Mouse (Mus musculus): Measurements from ENCODE around the gene Erbb4. TPM values are rescaled to one million over a fixed set of nuclear protein-coding genes. Genes with fewer than 3 reads are reported as not detected.

Erbb4 gene
- polyA plus RNA-seq, 1 experiment from 2014 or later, result 1.3 TPM

DNA sequence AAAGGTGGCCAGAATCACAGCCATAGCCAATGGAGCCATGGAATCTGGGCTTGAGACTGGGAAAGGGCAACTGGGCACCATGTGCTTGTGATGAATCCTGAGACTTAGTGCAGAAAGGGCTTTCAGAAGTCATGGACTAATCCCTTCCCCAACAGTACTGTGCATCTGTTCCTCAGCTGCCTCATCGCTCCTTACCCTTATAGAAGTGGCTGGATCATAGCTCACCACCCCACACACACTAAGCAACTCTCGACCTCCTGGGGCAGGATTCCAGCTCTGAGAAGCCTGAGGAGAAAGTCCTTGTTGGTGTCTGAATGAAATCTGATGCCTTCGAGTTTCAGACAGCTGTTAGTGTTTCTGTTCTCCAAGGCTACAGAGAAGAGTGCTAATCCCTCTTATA, 14.8 kb downstream of the Erbb4 start:
- H3K9me3 ChIP-seq (replicated peaks; ENCODE audit: control insufficient read depth, low read length), result no peaks in the 10 kb centered on the region
- WGBS, result 32% methylated on average over 3 of the region's 3 CpGs
- no peaks in the 10 kb centered on the region for H3K27me3 ChIP-seq (ENCODE audit: control insufficient read depth, insufficient read depth, low read length)
- H3K9ac ChIP-seq (replicated peaks; ENCODE audit: low read length), result no peak overlapping the region
- no peak overlapping the region for H3K4me2 ChIP-seq (ENCODE audit: low read depth, low read length)
- ATAC-seq (replicated peaks; ENCODE audit: insufficient number of reproducible peaks, low FRiP score, low TSS enrichment, low read depth), result no peak
- no peak overlapping the region for H3K4me3 ChIP-seq (ENCODE audit: low read depth, low read length)
- no peak overlapping the region for H3K27ac ChIP-seq (replicated peaks; ENCODE audit: low read depth, low read length)
- H3K36me3 ChIP-seq (replicated peaks; ENCODE audit: control insufficient read depth, insufficient read depth, low read depth, low read length), result no peaks in the 10 kb centered on the region
- H3K4me1 ChIP-seq (ENCODE audit: control insufficient read depth, insufficient read depth, low read length), result no peaks in the 10 kb centered on the region
- DNase-seq (ENCODE audit: low spot score), result peak; percentile 9

DNA sequence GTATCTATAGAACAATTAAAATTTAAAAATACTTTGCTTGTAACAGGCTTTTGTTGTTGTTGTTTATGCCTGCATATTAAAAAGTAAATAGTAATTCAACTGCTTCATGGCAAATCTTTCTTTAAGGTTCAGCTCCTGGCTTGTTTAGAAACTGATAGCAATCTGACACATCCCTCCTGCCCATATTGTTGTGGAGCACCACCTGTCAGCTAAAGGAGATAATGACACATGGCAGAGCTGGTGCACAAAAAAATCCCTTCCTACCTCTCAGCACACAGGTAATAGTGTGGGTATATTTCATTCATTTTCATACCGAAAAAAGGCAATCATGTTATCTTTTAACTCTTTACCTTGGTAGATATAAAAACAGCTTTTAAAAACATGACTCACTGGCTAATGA, 18.5 kb downstream of the Erbb4 start:
- no peaks in the 10 kb centered on the region for H3K27me3 ChIP-seq (ENCODE audit: control insufficient read depth, insufficient read depth, low read length)
- no peaks in the 10 kb centered on the region for H3K4me1 ChIP-seq (ENCODE audit: control insufficient read depth, insufficient read depth, low read length)
- no peaks in the 10 kb centered on the region for H3K36me3 ChIP-seq (replicated peaks; ENCODE audit: control insufficient read depth, insufficient read depth, low read depth, low read length)
- no peaks in the 10 kb centered on the region for H3K9me3 ChIP-seq (replicated peaks; ENCODE audit: control insufficient read depth, low read length)
- no peak overlapping the region for H3K27ac ChIP-seq (replicated peaks; ENCODE audit: low read depth, low read length)
- H3K4me3 ChIP-seq (ENCODE audit: low read depth, low read length), result no peak overlapping the region
- no peak for ATAC-seq (replicated peaks; ENCODE audit: insufficient number of reproducible peaks, low FRiP score, low TSS enrichment, low read depth)
- DNase-seq (ENCODE audit: low spot score), result no peak
- no peak overlapping the region for H3K4me2 ChIP-seq (ENCODE audit: low read depth, low read length)
- H3K9ac ChIP-seq (replicated peaks; ENCODE audit: low read length), result no peak overlapping the region
- WGBS, result 85% methylated on average over 1 of the region's 1 CpGs

DNA sequence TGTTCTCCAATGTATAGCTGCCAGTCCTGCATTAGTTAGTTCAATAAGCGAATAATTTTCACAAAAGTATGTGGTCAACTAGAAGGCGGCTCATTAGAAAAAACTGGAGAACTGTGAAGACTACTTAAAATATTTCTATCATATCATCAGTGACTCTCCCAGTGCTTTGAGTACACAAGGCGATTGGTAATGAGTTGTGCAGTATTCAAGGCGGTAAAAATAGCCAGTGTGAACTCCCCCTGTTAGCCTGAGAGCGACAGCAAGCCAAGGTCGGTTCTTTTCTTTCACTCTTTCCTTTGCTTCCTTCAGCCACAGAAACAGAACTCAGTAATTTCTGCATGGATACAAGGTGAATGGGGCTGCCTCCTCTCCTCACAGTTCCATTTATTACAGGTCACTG, 22.1 kb downstream of the Erbb4 start:
- no peak overlapping the region for H3K4me2 ChIP-seq (ENCODE audit: low read depth, low read length)
- WGBS, result 73% methylated on average over 6 of the region's 6 CpGs
- no peaks in the 10 kb centered on the region for H3K9me3 ChIP-seq (replicated peaks; ENCODE audit: control insufficient read depth, low read length)
- DNase-seq (ENCODE audit: low spot score), result no peak
- H3K9ac ChIP-seq (replicated peaks; ENCODE audit: low read length), result no peak overlapping the region
- H3K4me1 ChIP-seq (ENCODE audit: control insufficient read depth, insufficient read depth, low read length), result no peaks in the 10 kb centered on the region
- no peak overlapping the region for H3K27ac ChIP-seq (replicated peaks; ENCODE audit: low read depth, low read length)
- no peak overlapping the region for H3K4me3 ChIP-seq (ENCODE audit: low read depth, low read length)
- no peaks in the 10 kb centered on the region for H3K27me3 ChIP-seq (ENCODE audit: control insufficient read depth, insufficient read depth, low read length)
- H3K36me3 ChIP-seq (replicated peaks; ENCODE audit: control insufficient read depth, insufficient read depth, low read depth, low read length), result no peaks in the 10 kb centered on the region
- no peak for ATAC-seq (replicated peaks; ENCODE audit: insufficient number of reproducible peaks, low FRiP score, low TSS enrichment, low read depth)

DNA sequence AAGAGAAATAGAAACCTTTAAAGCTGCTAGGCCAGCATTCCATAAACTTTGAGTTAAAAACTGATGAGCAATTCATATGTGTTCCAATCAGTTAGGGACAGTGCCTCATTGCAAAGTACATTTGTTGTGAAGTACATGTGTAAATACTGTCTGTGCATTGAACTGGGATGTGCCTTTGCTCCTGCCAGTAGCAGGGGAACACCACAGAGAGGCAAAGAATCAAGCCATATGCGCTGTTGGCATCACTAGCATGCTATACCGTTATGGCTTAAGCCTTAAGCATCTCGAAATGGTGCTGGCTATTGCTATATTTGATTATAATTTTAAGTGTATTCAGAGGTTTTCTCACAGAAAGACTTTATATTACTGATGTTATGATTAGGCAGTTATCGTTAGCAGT, 58.9 kb downstream of the Erbb4 start:
- ATAC-seq (replicated peaks; ENCODE audit: insufficient number of reproducible peaks, low FRiP score, low TSS enrichment, low read depth) (no peak), DNase-seq (ENCODE audit: low spot score) (no peak)
- no peaks in the 10 kb centered on the region for H3K9me3 ChIP-seq (replicated peaks; ENCODE audit: control insufficient read depth, low read length)
- H3K4me2 ChIP-seq (ENCODE audit: low read depth, low read length), result no peak overlapping the region
- no peak overlapping the region for H3K27ac ChIP-seq (replicated peaks; ENCODE audit: low read depth, low read length)
- H3K4me3 ChIP-seq (ENCODE audit: low read depth, low read length), result no peak overlapping the region
- 91% methylated on average over 4 of the region's 4 CpGs for WGBS
- H3K27me3 ChIP-seq (ENCODE audit: control insufficient read depth, insufficient read depth, low read length), result no peaks in the 10 kb centered on the region
- H3K36me3 ChIP-seq (replicated peaks; ENCODE audit: control insufficient read depth, insufficient read depth, low read depth, low read length), result no peaks in the 10 kb centered on the region
- no peak overlapping the region for H3K9ac ChIP-seq (replicated peaks; ENCODE audit: low read length)
- H3K4me1 ChIP-seq (ENCODE audit: control insufficient read depth, insufficient read depth, low read length), result no peaks in the 10 kb centered on the region

DNA sequence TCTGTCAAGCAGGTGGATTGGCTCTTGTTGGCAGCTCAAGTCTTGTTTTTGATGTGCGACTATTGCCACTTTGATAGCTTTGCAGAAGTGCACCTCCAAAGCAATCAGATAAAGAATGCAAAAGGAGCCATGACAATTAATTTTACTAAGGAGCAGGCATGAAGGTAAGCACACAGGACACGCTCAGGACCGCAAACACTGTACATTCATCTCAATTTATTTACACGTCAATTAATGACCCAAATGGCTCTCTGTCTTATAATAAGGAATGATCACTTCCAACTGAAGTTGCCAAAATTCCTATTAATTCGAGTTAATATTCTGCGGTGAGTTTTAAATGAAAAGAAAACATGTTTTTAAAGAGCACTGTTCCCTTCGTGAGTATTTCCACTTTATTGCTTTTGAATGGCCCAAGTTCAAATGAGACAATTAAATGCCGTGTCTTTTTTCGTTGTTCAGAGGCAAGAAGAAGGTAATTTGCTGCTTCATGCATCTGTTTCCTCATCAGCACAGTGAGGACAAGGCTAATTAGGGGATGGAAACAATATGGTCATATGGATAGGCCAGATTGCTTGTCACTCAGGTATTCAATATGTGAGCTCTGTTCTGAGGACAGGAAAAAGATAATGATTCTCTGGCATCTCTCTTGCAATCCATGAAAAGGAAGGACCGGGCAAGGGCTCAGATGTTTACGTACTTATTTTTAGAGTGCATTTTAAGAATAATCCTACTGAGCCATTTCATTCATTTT, 61.5 kb downstream of the Erbb4 start:
- 78% methylated on average over 11 of the region's 11 CpGs for WGBS
- Histone ChIP-seq H3K4me2 (ENCODE audit: low read depth, low read length) (no peak overlapping the region), H3K4me1 (ENCODE audit: control insufficient read depth, insufficient read depth, low read length) (no peaks in the 10 kb centered on the region)

DNA sequence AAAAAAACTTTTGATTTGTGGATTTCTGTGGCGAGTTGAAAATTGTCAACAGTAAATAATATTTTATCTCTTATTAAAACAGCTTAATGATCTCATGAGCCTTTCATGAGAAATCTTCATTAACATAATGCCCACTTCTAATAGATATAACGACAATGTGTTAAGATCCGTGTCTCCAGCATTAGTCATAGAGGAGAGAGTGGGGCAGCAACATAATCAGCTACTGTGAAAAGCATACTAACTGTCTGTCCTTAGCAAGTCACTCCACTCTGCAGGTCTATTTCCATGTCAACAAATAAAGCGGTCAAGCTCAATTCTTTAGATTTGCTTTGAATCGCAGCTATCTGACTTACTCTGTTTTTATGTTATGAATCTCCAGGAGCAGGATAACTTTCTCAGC, 80.0 kb downstream of the Erbb4 start:
- Histone ChIP-seq H3K4me1 (ENCODE audit: control insufficient read depth, insufficient read depth, low read length) (no peaks in the 10 kb centered on the region), H3K4me3 (ENCODE audit: low read depth, low read length) (no peak overlapping the region)
- WGBS, result 64% methylated on average over 5 of the region's 5 CpGs

More for the DNA sequence above, 61.5 kb downstream of the Erbb4 start:
- H3K9me3 ChIP-seq (replicated peaks; ENCODE audit: control insufficient read depth, low read length), result no peaks in the 10 kb centered on the region
- H3K4me3 ChIP-seq (ENCODE audit: low read depth, low read length), result no peak overlapping the region
- ATAC-seq (replicated peaks; ENCODE audit: insufficient number of reproducible peaks, low FRiP score, low TSS enrichment, low read depth), result no peak
- no peaks in the 10 kb centered on the region for H3K36me3 ChIP-seq (replicated peaks; ENCODE audit: control insufficient read depth, insufficient read depth, low read depth, low read length)
- DNase-seq (ENCODE audit: low spot score), result no peak
- H3K9ac ChIP-seq (replicated peaks; ENCODE audit: low read length), result no peak overlapping the region
- no peak overlapping the region for H3K27ac ChIP-seq (replicated peaks; ENCODE audit: low read depth, low read length)
- H3K27me3 ChIP-seq (ENCODE audit: control insufficient read depth, insufficient read depth, low read length), result no peaks in the 10 kb centered on the region

DNA sequence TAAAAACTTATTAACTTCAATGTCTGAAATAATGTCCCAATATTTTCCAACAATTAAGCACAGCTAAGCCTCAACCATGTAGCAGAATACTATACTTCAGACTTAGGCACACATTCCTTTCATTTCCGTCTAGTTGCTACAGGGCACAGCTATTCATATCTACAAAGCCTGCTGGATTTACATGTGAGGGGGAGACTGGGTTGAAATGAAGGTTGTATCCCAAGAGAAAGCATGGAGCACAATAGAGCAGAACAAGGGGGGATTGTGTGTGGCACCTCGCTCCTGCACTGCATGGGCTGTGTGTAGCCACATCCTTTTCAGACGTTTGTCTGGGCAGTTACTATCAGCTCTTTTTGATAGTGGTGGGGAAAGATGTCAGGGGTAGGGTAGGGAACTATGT, 83.0 kb downstream of the Erbb4 start:
- Histone ChIP-seq H3K9me3 (replicated peaks; ENCODE audit: control insufficient read depth, low read length) (no peaks in the 10 kb centered on the region), H3K27ac (replicated peaks; ENCODE audit: low read depth, low read length) (no peak overlapping the region), H3K36me3 (replicated peaks; ENCODE audit: control insufficient read depth, insufficient read depth, low read depth, low read length) (no peaks in the 10 kb centered on the region), H3K27me3 (ENCODE audit: control insufficient read depth, insufficient read depth, low read length) (no peaks in the 10 kb centered on the region), H3K4me2 (ENCODE audit: low read depth, low read length) (no peak overlapping the region), H3K4me1 (ENCODE audit: control insufficient read depth, insufficient read depth, low read length) (no peaks in the 10 kb centered on the region), H3K4me3 (ENCODE audit: low read depth, low read length) (no peak overlapping the region), H3K9ac (replicated peaks; ENCODE audit: low read length) (no peak overlapping the region)
- WGBS, result 15% methylated on average over 3 of the region's 3 CpGs
- peak; percentile 2 for DNase-seq (ENCODE audit: low spot score)
- ATAC-seq (replicated peaks; ENCODE audit: insufficient number of reproducible peaks, low FRiP score, low TSS enrichment, low read depth), result peak; percentile 87; the same call in 1 of the 2 replicates

More for the DNA sequence above, 80.0 kb downstream of the Erbb4 start:
- Histone ChIP-seq H3K27me3 (ENCODE audit: control insufficient read depth, insufficient read depth, low read length) (no peaks in the 10 kb centered on the region), H3K4me2 (ENCODE audit: low read depth, low read length) (no peak overlapping the region), H3K27ac (replicated peaks; ENCODE audit: low read depth, low read length) (no peak overlapping the region), H3K36me3 (replicated peaks; ENCODE audit: control insufficient read depth, insufficient read depth, low read depth, low read length) (no peaks in the 10 kb centered on the region), H3K9me3 (replicated peaks; ENCODE audit: control insufficient read depth, low read length) (no peaks in the 10 kb centered on the region), H3K9ac (replicated peaks; ENCODE audit: low read length) (no peak overlapping the region)
- DNase-seq (ENCODE audit: low spot score), result no peak
- ATAC-seq (replicated peaks; ENCODE audit: insufficient number of reproducible peaks, low FRiP score, low TSS enrichment, low read depth), result no peak

DNA sequence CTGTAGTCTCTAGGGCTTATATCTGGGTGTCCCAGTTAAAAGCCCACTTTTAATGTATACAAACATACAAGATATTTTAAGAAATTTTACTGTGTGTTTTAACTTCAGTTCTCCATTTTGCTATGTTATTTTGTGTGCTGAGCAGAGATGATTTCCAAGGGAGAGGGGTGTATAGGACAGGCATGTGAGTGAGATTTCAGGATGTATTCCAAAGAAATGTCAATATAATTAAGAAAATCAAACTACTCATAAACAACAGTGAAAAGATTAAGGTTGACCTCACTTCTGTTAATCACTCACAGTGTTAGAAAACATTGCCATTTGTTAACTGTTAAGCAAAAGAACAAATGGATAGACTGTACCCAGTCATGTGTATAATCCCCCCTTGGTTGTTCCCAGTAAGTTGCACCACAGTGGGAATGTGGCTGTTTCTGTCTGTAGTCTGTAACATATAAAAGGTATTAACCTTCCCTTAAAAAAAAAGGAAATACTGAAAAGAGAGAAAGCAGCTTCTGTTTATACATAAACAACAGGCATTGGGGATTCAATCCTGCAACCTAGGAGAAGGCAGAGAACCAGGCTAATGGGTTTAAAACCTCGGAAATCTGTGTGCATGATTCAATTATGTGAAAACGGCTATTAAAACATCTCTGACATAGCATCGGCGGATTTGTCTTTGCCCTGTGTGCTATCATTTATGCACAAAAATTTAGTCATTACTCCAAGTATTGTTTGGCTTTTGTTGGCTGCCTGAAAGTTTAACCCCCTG, 84.5 kb downstream of the Erbb4 start:
- WGBS, result 55% methylated on average over 4 of the region's 4 CpGs
- no peak overlapping the region for H3K4me3 ChIP-seq (ENCODE audit: low read depth, low read length)
- H3K4me2 ChIP-seq (ENCODE audit: low read depth, low read length), result no peak overlapping the region
- H3K4me1 ChIP-seq (ENCODE audit: control insufficient read depth, insufficient read depth, low read length), result no peaks in the 10 kb centered on the region
- DNase-seq (ENCODE audit: low spot score) (no peak), ATAC-seq (replicated peaks; ENCODE audit: insufficient number of reproducible peaks, low FRiP score, low TSS enrichment, low read depth) (no peak)
- H3K9ac ChIP-seq (replicated peaks; ENCODE audit: low read length), result no peak overlapping the region
- H3K36me3 ChIP-seq (replicated peaks; ENCODE audit: control insufficient read depth, insufficient read depth, low read depth, low read length), result no peaks in the 10 kb centered on the region
- no peaks in the 10 kb centered on the region for H3K9me3 ChIP-seq (replicated peaks; ENCODE audit: control insufficient read depth, low read length)
- H3K27ac ChIP-seq (replicated peaks; ENCODE audit: low read depth, low read length), result no peak overlapping the region
- no peaks in the 10 kb centered on the region for H3K27me3 ChIP-seq (ENCODE audit: control insufficient read depth, insufficient read depth, low read length)
